Mouse (Mus musculus): Measurements from ENCODE around the gene Blvrb.
A peak's percentile ranks its signal among the peaks of the same experiment; 100 is the strongest.

- TF ChIP-seq POLR2A (IDR thresholded peaks at IDR 0.05; ENCODE audit: borderline replicate concordance, insufficient read depth, low read length) (0 out of 2 replicates have a peak, but pooled peaks have one; percentile 9), CTCF (IDR thresholded peaks at IDR 0.05; ENCODE audit: borderline replicate concordance, insufficient read depth, low read depth, low read length) (no peak)
Measured at GRCm38 (mm10) chr7:27446521-27447418, 1.0 kb upstream of the Blvrb start.

Measured in cerebellum, adult 2 months (tissue).